8 mouse cellular contexts compared by ENCODE assay signal in the genomic region with DNA sequence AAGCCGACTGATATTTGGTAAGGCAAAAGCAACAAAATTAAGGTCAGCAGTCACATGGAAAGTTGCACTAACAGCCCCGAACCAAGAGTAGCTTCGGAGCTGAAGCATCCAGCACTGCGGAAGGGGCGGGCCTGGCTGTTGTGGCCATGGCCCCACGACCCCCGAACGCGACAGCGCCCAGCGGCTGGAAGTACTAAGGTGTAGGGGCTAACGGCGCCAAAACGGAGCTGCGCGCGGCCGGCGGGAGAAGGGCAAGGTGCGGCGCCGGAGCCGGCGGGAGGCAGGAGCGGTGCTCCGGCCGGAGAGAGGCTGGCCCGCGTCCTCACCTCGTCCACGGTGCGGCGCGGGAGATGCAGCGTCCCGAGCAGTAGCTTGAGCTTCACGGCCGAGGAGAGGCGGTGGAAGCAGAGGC. TPM values are rescaled to one million over a fixed set of nuclear protein-coding genes. Genes with fewer than 3 reads are reported as not detected.
DNase-seq lines count a peak whose midpoint lies in the region; ATAC-seq and TF ChIP-seq lines count a peak whose summit lies in the region.

No protein-coding gene starts in this region.

- under 1% methylated on average over 38 of the region's 39 CpGs for WGBS in embryonic facial prominence, embryonic 13.5 days
- WGBS in midbrain, embryonic 16.5 days, result 0% methylated on average over 32 of the region's 39 CpGs

- H3K4me1 ChIP-seq in embryonic facial prominence, embryonic 13.5 days, result peaks cover 22% of the 10 kb centered on the region
- H3K4me1 ChIP-seq in midbrain, embryonic 16.5 days (ENCODE audit: control insufficient read depth, insufficient read depth, low read length), result peaks cover 29% of the 10 kb centered on the region

- H3K36me3 ChIP-seq in embryonic facial prominence, embryonic 13.5 days, result peaks cover 28% of the 10 kb centered on the region
- no peaks in the 10 kb centered on the region for H3K36me3 ChIP-seq in midbrain, embryonic 16.5 days (ENCODE audit: control insufficient read depth, insufficient read depth, low read length)

- H3K27me3 ChIP-seq in embryonic facial prominence, embryonic 13.5 days, result no peaks in the 10 kb centered on the region
- no peaks in the 10 kb centered on the region for H3K27me3 ChIP-seq in midbrain, embryonic 16.5 days (ENCODE audit: control insufficient read depth, insufficient read depth, low read depth, low read length)

- H3K4me2 ChIP-seq in embryonic facial prominence, embryonic 13.5 days, result peak overlapping the region; percentile 64
- peak overlapping the region; percentile 69 for H3K4me2 ChIP-seq in midbrain, embryonic 16.5 days (ENCODE audit: low read length)

- peak overlapping the region; percentile 86 for H3K4me3 ChIP-seq in gastrocnemius, adult 2 months
- peak overlapping the region; percentile 87 for H3K4me3 ChIP-seq in embryonic facial prominence, embryonic 13.5 days
- peak overlapping the region; percentile 70 for H3K4me3 ChIP-seq in midbrain, embryonic 16.5 days (ENCODE audit: low read depth, low read length)

- H3K9me3 ChIP-seq in embryonic facial prominence, embryonic 13.5 days, result peaks cover 7% of the 10 kb centered on the region
- H3K9me3 ChIP-seq in midbrain, embryonic 16.5 days (replicated peaks; ENCODE audit: control insufficient read depth, low read length, poor library complexity, severe bottlenecking), result no peaks in the 10 kb centered on the region

- intact Hi-C loops in gastrocnemius, adult 2 months (cut with DNase I), result loop anchor here (5.0 kb wide), 2 partner anchors 113 to 153 kb away; partner anchors contain the start of genes Letm1 and Nsd2

- no peak for DNase-seq in gastrocnemius, adult 2 months
- DNase-seq in gastrocnemius, postnatal 25 days, result no peak
- peak; percentile 75 for DNase-seq in kidney, postnatal 10 days
- DNase-seq in B cell, adult 2 months, result no peak
- DNase-seq in layer of hippocampus, adult 9-11 months, result no peak

- H3K27ac ChIP-seq in gastrocnemius, adult 2 months, result peak overlapping the region; percentile 98
- H3K27ac ChIP-seq in embryonic facial prominence, embryonic 13.5 days, result peak overlapping the region; percentile 94
- H3K27ac ChIP-seq in midbrain, embryonic 16.5 days (ENCODE audit: low read length), result peak overlapping the region; percentile 94

- peak; percentile 28 for ATAC-seq in CD4-positive, CD25-positive, alpha-beta regulatory T cell, adult 4 months
- ATAC-seq in embryonic facial prominence, embryonic 13.5 days (ENCODE audit: insufficient number of reproducible peaks, insufficient read depth, low FRiP score, low TSS enrichment, low read depth), result peak; percentile 62
- ATAC-seq in midbrain, embryonic 16.5 days, result peak; percentile 65

- TF ChIP-seq CTCF in gastrocnemius, adult 2 months (IDR thresholded peaks at IDR 0.05), result no peak

- H3K9ac ChIP-seq in embryonic facial prominence, embryonic 13.5 days, result peak overlapping the region; percentile 95
- peak overlapping the region; percentile 84 for H3K9ac ChIP-seq in midbrain, embryonic 16.5 days (ENCODE audit: low read depth, low read length)

RNA-seq across cellular contexts. Expression of gene Nelfa, which starts 0.5 kb away (rescaled TPM):
- 1 to 10 TPM; 7.1 to 8.2 TPM for total RNA-seq in gastrocnemius, adult 2 months (2021)
- total RNA-seq in gastrocnemius, postnatal 25 days (2021), result 1 to 10 TPM; 4.7 to 6.6 TPM
- 10 to 100 TPM; 36.7 to 66.6 TPM for polyA plus RNA-seq in CD4-positive, CD25-positive, alpha-beta regulatory T cell, adult 4 months (2017; shearing (Covaris generic))
- polyA plus RNA-seq in embryonic facial prominence, embryonic 13.5 days (2015; fragmentation: Nextera tagmentation; extraction: Ambion mirVana), result 61.9 and 67.7 TPM in 2 replicates
- 38.9 and 40.4 TPM in 2 replicates for polyA plus RNA-seq in midbrain, embryonic 16.5 days (2015; fragmentation: Nextera tagmentation; extraction: Ambion mirVana)

RNA-seq across cellular contexts. Expression of gene Gm1673, which starts 47.5 kb away (rescaled TPM):
- total RNA-seq in gastrocnemius, adult 2 months (2021), result not detected
- not detected for total RNA-seq in gastrocnemius, postnatal 25 days (2021)
- polyA plus RNA-seq in CD4-positive, CD25-positive, alpha-beta regulatory T cell, adult 4 months (2017; shearing (Covaris generic)), result not detected
- 152 and 174 TPM in 2 replicates for polyA plus RNA-seq in embryonic facial prominence, embryonic 13.5 days (2015; fragmentation: Nextera tagmentation; extraction: Ambion mirVana)
- polyA plus RNA-seq in midbrain, embryonic 16.5 days (2015; fragmentation: Nextera tagmentation; extraction: Ambion mirVana), result 654 and 658 TPM in 2 replicates

Comparison
In these comparisons a context has a peak if more than half of its experiments do, and no peak if none do; other contexts are left out.
1. RNA of gene Gm1673, which starts 47.5 kb away (polyA plus RNA-seq): 654 to 658 TPM in midbrain, embryonic 16.5 days and 152 to 174 TPM in embryonic facial prominence, embryonic 13.5 days; not detected in CD4-positive, CD25-positive, alpha-beta regulatory T cell, adult 4 months; every median in the first group is over 100 times any median in the second.
2. Peak in every context shown above with its lines, with median percentiles within 50 percentile points of each other: H3K27ac ChIP-seq, H3K4me3 ChIP-seq and ATAC-seq.